21 mouse cellular contexts compared by ENCODE assay signal in the genomic region with DNA sequence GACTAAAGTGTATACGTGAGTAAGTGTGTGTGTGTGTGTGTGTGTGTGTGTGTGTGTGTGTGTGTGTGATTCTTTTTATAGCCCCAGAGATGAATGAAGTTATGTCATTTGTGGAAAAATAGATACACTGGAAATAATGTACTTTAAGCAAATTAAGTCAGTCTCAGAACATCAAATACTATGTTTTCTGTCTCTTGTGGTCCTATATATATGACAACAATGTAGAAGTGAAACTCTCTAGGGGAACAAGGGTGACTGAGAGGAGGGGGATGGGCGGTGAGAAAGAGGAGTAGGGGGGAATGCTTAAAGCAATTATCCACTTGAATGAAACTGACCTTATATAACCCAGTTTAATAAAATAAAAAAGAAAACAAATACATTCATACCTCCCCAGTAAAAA.
DNase-seq lines count a peak whose midpoint lies in the region; ATAC-seq lines count a peak whose summit lies in the region.
"Had no signal": no experiment of that assay in that cellular context is flagged by ENCODE, and none has a peak within 500 bp of the region (broad histone marks: within the 10 kb centered on the region; RNA-seq: fewer than 3 reads in every experiment).

No protein-coding gene starts in this region.

- peak; percentile 65; the same call in 1 of the 2 replicates for ATAC-seq in neutrophil, adult 5-6 weeks (ENCODE audit: extremely low read depth, insufficient number of reproducible peaks, low FRiP score, poor library complexity, severe bottlenecking)
- ATAC-seq: activated CD4-positive, CD25-positive, alpha-beta regulatory T cell, adult 4 months; forebrain, embryonic 16.5 days; hindbrain, embryonic 16.5 days; Patski had no signal

- DNase-seq in A20 (ENCODE audit: low read depth, low spot score): peak; percentile 61
- DNase-seq in B cell, adult 2 months: peak; percentile 67 to 70
- DNase-seq in splenic B cell, adult 2 months (ENCODE audit: low read depth, low spot score): peak; percentile 79
- DNase-seq in neural tube, embryonic 10.5 days (ENCODE audit: extremely low spot score, low spot score): no peak
- DNase-seq in layer of hippocampus, adult 8-10 months (ENCODE audit: low spot score in 2 of 2): no peak
- DNase-seq: adrenal gland, postnatal 14 days; cerebellum, adult 11-12 months; cerebellum, adult 9-10 months; cerebellum, postnatal 36 days; gastrocnemius, postnatal 10 days; heart, adult 11 months; heart, postnatal 10 days; heart, postnatal 4 days had no signal

- no peaks in the 10 kb centered on the region for H3K36me3 ChIP-seq in splenic B cell, adult 2 months (ENCODE audit: control insufficient read depth, insufficient read depth, low read length, poor library complexity, severe bottlenecking)
- H3K36me3 ChIP-seq: embryonic facial prominence, embryonic 13.5 days; forebrain, embryonic 12.5 days; hindbrain, embryonic 12.5 days had no signal

- no peaks in the 10 kb centered on the region; the same call in 1 of the 2 replicates for H3K27me3 ChIP-seq in splenic B cell, adult 2 months (ENCODE audit: control insufficient read depth, insufficient read depth, low read length, poor library complexity, severe bottlenecking)
- H3K27me3 ChIP-seq: embryonic facial prominence, embryonic 13.5 days; forebrain, embryonic 12.5 days; hindbrain, embryonic 12.5 days; Patski had no signal

Comparison
In these comparisons a context has a peak if more than half of its experiments do, and no peak if none do; other contexts are left out.
1. DNase-seq: peak in A20 (single experiment), B cell, adult 2 months (2 of 2) and splenic B cell, adult 2 months (single experiment); none in neural tube, embryonic 10.5 days (single experiment) and layer of hippocampus, adult 8-10 months (0 of 2).